Mouse (Mus musculus) lung, adult 2 months (tissue): ENCODE data around the gene Ggta1.

Experiments used
- CTCF ChIP-seq: fragments of 200-500 bp; IDR thresholded peaks from 2 replicates; pipeline ENCODE4 v1.5.1; 2011; ENCODE audit warnings: mild to moderate bottlenecking, low read length, control low read depth; ENCODE audit not compliant: insufficient read depth
- POLR2A ChIP-seq: fragments of 200-500 bp; IDR thresholded peaks from 2 replicates; pipeline ENCODE4 v1.6.1; 2011; ENCODE audit warnings: low read depth, mild to moderate bottlenecking, control low read depth, low read length, borderline replicate concordance; ENCODE audit errors: extremely low read depth

- TF ChIP-seq POLR2A (no peak), CTCF (no peak)
Measured at GRCm38 (mm10) chr2:35402391-35402790, 60.6 kb downstream of the Ggta1 start.
